Mouse (Mus musculus): ENCODE results near the gene Urm1.
"Not testable (repeated sequence)": the region's sequence is repeated elsewhere in the genome, so short reads cannot be mapped to it uniquely, and the experiment has no call there.

The Urm1 gene

DNA sequence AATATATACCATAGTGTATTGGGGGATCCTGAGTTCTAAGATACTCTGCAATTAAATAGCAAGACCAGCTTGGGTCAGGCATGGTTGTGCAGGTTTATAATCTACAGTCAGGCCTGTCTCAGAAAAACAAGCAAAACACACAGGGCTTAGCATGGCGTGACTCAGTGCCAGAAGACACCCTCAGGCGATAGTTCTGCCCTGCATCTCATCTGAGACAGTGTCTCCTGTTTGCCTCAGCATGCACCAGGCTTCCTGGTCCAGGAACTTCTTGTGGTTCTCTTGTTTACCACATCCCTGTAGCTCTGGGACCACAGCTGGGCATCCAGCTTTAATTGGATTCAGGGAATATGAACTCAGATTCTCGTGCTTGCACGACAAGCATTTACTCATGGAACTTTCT lies 45.2 kb downstream of the Urm1 start:
- DNase-seq (ENCODE audit: low read depth) = no peak

DNA sequence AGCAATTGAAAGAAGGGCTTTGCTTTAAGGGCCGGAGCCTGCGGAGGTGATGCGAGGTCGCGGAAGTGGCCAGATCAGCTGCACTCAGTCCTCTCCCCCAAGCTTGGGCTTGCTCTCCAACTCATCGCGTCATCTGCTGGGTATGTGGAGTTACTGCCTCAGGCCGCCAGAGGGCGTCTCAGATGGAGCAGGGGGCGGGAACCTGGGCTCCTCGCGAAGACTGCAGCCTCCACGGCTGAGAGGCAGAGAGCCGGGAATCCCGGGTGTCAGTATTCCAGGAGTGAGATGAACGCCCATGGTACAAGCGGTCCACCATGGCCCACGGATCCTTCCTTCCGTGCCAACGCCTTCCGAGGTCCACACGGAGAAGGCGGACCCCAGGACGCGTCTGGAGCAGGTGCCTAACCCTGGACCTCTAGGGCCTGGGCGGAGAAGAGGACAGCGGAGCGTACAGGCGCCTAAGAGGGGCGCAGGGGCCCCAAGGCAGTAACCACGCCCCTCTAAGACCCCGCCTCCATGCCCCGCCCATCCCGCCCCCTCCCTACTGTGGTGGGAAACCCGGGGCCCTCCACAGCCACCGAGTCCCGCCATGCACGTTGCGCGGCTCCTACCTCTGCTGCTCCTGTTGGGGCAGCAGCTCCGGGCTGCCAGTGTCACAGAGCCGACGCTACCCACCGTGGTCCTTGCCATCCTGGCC lies 49.2 kb downstream of the Urm1 start, which contains the start of gene Cercam:
TSS of gene Cercam (plus strand) at position 216 of the 697 bp plus-strand sequence.
- peak; percentile 72 for DNase-seq (ENCODE audit: low read depth)

DNA sequence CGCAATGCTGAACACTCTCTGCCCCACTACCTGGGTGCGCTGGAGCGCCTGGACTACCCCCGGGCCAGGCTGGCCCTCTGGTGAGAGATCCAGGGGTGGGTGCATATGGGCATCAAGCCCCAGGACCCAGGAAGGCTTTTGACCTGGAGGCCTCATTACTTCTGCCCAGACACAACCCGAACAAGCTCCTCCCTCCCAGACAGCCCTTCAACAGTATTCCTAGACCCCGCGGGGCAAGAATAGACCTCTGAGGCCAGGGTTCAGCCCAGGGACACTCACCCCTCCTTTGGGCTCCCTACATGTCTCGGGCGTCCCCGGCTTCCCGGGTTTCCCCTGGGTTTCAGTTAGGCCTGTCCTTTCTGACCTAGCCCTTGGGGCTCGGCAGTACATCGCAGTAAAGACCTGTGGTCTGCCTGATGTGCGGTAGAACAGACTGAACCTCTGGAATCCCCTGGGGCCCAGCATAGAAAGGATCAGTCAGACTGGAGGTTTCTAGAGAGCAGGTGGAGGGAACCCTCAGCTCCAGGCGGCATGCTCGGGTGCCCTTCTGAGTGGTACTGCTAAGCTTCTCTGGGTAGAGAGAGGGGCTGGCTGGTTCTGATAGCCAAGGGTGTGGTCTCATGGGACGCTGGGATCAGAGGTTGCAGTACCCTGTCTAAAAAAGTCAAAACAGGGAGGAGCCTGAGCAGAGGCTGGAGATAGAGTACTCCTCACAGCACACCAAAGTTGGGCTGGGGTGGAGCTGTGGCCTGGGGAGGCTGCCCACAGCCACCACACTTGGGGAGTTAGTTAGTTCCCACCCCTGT lies 50.0 kb downstream of the Urm1 start:
- no peak for DNase-seq (ENCODE audit: low read depth)

DNA sequence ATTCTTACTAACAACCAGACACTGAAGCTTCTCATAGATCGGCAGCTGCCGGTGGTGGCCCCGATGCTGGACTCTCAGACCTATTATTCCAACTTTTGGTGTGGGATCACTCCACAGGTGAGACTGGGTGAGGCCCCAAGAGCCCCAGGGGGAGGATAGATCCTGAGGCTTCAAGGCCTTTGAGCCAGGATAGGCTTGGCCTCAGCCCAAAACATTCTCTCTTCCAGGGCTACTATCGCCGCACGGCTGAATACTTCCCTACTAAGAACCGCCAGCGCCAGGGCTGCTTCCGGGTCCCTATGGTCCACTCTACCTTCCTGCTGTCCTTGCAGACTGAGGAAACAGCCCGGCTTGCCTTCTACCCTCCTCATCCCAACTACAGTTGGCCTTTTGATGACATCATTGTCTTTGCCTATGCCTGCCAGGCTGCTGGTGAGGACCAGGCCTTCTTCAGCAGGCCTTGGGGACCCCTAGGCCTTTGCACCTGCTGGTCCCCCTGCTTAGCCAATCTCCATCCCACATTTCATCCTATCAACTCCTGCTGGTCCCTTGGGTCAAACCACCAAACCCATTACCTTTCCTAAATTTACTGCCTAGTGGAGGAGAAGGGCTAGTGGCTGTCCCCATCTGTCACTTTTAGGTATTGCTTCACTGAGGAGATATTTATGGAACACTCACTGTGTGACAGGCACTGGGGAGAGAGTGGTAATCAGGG lies 52.9 kb downstream of the Urm1 start:
- DNase-seq (ENCODE audit: low read depth) = no peak

DNA sequence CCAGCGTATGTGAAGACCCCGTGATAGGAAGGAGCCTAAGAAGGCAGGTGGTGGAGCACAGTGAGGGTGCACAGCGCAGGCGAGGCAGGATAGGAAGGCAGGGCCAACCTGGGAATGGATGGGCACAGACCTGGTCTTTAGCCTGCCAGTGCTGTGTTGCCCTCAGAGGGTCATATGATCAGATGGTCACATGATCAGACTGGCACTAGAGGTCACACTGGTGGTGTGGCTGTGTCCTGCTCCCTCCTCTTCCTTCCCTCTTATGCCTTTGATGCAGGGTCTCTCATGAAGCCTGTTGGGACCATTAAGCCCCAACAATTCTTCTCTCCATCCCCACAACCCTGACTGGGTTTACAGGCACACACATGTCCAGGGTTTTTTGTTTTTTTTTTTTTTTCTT lies 53.9 kb downstream of the Urm1 start:
- no peak for DNase-seq (ENCODE audit: low read depth)

DNA sequence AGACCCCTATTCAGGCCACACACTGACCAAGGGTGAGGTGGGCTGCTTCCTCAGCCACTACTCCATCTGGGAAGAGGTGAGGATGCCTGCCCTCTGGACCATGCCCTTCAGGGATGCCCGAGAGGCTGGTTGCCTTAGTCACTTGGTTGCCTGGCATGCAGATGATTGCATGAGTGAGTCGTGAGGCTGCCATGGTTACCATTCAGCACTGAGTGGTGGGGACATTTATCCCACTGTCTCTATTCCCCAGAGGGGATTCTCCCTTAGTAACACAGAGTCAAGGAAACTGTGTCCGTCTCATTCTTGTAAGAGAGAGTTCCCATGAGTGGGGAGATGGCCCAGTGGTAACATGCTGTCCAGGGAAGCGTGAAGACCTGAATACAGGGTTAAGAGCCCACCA lies 58.2 kb downstream of the Urm1 start:
- no peak for DNase-seq (ENCODE audit: low read depth)

DNA sequence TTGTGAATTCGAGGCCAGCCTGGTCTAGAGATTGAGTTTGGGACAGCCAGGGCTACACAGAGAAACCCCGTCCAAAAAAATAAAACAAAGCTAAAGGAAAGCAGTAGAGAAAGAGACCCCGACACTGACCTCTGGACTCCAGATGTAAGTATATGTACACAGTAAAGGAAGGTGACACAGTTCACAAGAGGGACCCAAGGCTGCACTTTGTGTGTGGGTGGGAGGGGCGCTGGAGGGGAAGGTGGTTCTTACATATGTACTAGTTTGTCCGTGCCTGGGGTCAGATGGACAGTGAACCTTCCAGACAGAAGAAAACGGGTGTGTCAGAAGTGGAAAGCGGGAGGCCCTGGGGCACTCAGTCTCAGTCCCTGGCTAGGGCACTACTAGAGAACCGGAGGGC lies 59.3 kb downstream of the Urm1 start:
- no peak for DNase-seq (ENCODE audit: low read depth)

DNA sequence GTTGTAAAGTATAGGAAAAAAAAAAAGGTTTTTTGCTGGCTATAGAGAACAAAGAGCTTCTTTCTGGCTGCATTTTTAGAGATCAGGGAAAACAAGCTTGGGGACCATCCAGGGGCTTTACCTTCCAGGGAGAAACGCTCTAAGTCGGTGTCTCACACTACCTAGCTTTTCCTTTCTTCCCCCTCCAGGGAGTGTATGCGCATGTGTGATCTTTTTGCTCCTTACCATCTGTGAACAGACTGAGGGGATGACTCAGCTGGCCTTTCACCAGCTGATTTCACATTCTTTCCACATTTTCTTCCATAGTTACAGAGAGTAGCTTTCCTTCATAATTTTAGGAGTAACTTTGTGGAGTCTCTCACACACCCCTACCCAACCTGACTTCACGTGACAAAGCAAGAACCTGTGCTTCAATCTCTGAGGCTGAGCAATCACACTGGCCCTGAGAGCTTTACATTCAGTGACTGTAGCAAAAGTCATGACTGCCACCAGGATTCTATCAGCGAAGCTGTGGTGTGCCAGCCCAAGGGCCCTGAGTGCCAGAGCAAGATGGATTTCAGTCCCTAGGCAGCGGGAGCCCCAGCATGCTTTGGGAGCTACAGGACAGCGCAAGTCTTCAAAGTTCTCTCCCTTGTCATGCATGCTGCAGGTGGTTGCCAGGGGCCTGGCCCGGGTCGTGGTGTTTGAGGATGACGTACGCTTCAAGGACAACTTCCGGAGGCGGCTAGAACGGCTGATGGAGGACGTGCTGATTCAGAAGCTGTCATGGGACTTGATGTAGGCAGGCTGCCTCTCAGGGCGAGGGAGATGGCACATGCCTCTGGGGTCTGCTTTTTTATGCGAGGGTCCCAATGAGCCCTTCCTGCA lies 60.3 kb downstream of the Urm1 start:
- peak; percentile 76 for DNase-seq (ENCODE audit: low read depth)

DNA sequence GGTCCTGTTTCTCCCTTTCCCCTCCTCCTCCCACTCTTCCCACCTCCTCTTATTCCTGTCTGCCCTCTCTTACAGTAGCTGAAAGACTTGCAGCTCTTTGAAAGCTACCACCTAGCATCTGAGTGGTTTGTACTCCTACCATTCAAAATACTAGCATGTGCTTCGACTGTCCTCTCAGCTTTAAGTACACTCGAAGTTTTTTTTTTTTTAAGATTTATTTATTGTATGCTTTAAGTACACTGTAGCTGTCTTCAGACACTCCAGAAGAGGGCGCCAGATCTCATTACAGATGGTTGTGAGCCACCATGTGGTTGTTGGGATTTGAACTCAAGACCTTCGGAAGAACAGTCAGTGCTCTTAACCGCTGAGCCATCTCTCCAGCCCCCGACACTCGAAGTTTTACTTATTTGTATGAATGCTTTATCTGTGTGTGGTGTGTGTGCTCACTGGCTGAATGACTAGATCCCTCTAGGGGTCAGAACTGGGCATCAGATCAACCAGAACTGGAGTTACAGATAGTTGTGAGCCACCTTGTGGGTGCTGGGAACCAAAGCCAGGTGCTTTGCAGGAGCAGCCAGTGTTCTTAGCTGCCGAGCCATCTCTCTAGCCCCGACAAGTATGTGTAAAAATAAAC lies 66.9 kb downstream of the Urm1 start:
- DNase-seq (ENCODE audit: low read depth) = not testable (repeated sequence)

DNA sequence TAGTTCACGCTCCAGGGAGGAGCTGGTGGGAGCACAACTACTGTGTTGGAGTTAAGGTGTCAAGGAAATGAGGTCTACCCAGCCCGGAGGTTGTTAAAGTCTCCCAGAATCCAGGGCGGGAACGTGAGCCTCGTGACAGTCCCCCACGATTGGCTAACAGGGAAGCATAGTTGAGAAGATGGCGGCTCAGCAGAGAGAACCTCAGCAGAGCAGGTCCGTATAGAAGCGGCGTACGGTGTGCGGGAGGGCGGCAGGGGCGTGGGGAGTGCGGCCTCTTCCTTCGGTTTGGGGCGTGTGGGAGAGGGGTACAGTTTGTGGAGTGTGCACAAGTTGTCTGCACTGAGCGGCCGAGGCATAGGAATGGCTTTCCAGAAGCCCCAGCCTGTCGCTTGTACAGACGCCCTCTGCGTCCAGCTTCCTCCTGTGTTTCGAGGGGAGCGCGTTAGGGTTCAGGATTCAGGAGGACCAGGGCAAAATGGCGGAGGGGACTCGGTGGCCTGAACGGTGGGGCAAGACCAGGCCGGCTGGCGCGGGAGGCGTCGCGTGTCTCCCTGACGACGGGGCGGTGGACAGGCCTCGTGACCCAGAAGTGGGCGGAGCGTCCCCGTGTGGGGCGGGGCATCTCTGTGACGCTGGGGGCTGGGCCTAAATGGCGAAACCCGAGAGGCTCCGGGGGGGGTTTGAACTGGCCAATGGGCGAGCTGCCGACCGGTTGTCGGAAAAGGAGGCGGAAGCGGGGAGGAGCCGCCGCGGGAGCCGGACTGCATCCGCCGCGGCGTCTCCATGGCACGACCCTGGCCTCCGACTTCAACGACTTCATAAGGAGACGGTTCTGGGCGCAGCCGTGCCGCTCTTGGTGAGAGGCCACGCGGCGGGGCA lies 69.4 kb downstream of the Urm1 start, which contains the start of gene Odf2:
TSS of gene Odf2 (plus strand) at position 156 of the 879 bp plus-strand sequence.
- DNase-seq (ENCODE audit: low read depth) = peak; percentile 89

DNA sequence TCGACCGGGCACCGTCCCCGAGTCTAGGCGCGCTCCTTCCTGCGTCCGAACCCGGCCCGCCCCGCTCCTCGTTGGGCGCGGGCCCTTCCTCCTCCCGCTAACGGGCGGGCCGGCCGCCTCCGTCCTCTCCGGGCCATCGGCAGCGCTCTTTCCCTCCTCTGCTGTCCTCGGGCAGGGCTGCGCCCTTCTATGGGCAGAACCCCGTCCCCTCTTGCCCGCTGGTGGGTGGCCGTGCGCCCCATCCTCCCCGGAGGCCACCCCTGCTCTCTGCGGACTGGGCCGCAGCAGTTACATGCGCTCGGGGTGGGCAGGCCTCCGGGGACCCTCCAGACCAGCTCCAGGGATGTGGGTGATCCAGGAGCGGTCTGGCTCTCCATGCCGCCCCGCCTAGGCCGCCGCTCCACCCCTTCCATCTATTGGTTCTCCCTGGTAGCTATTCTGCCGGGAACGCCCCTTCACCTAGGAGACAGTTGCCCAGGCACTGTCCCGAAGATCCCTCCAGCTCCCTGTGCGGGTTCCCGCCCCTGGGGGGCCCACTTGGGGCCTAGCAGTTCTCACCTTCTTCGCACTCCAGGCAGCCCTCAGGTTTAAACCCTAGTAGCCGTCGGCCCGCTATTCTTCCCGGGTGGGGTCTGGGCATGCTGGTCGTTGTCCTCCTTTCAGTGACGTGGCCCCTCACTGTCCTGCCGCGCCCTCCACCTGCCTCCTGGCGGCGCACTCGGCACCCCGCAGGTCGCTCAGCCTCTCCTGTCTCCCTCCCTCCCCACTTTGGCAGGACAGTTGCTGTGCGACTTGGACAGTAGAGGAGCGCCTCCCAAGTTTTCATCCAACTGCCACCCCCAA lies 70.3 kb downstream of the Urm1 start:
- peak; percentile 55 for DNase-seq (ENCODE audit: low read depth)

DNA sequence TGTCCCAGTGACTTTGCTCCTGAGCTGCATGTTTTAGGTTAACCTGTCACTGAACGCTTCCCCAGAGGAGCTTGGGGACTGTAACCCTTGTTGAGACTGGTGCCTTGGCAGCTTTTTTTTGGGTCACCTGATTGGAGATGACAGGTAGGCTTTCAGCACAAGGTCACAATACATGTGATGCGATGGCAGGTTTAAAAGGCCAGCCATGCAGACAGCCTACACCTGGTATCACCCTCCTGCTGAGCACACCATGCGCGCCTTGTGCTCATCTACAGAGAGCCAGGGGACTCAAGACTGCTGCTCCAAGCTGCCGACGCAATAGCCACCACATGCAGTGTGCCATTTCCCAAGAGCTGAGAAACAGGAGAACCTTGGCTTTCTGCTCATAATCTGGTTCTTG lies 71.9 kb downstream of the Urm1 start:
- DNase-seq (ENCODE audit: low read depth) = no peak
